Mouse (Mus musculus) hindbrain, embryonic 11.5 days (tissue): ENCODE results near the gene Myo18a. TPM values are rescaled to one million over a fixed set of nuclear protein-coding genes. Genes with fewer than 3 reads are reported as not detected.
"Not testable (repeated sequence)": the region's sequence is repeated elsewhere in the genome, so short reads cannot be mapped to it uniquely, and the experiment has no call there.

ENCODE experiments used
- ATAC-seq: fragments of 200-750 bp; cut with Nextera tagmentation; 2 replicates; pipeline ENCODE4 v1.8.0; 2017; ENCODE audit warnings: mild to moderate bottlenecking, moderate TSS enrichment, moderate library complexity; ENCODE audit not compliant: low FRiP score
- DNase-seq: peaks from one replicate; pipeline ENCODE4 v3.0.0-alpha.2; 2015; ENCODE audit warnings: low spot score
- H3K27ac ChIP-seq: fragments of 300-500 bp; sonication (generic); 2 replicates; pipeline ENCODE4 v1.5.1; 2014; ENCODE audit warnings: mild to moderate bottlenecking, low read depth, low read length
- H3K27me3 ChIP-seq: fragments of 300-500 bp; sonication (generic); 2 replicates; pipeline ENCODE4 v1.6.1; 2014; ENCODE audit warnings: mild to moderate bottlenecking, low read length, moderate library complexity, mixed read lengths; ENCODE audit not compliant: control insufficient read depth, insufficient read depth
- H3K36me3 ChIP-seq: fragments of 300-500 bp; sonication (generic); 2 replicates; pipeline ENCODE4 v1.6.1; 2014; ENCODE audit warnings: mild to moderate bottlenecking, low read length, moderate library complexity, mixed read lengths; ENCODE audit not compliant: control insufficient read depth, insufficient read depth
- H3K4me1 ChIP-seq: fragments of 300-500 bp; sonication (generic); replicated peaks from 2 replicates; pipeline ENCODE4 v1.6.1; 2014; ENCODE audit warnings: low read length, mixed read lengths; ENCODE audit not compliant: control insufficient read depth, insufficient read depth
- H3K4me2 ChIP-seq: fragments of 300-500 bp; sonication (generic); replicated peaks from 2 replicates; pipeline ENCODE4 v1.6.1; 2014; ENCODE audit warnings: mild to moderate bottlenecking, low read depth, low read length
- H3K4me3 ChIP-seq: fragments of 300-500 bp; sonication (generic); 2 replicates; pipeline ENCODE4 v1.5.1; 2014; ENCODE audit warnings: low read depth, low read length
- H3K9ac ChIP-seq: fragments of 300-500 bp; sonication (generic); 2 replicates; pipeline ENCODE4 v1.6.1; 2014; ENCODE audit warnings: low read depth, low read length
- H3K9me3 ChIP-seq: fragments of 300-500 bp; sonication (generic); 2 replicates; pipeline ENCODE4 v1.6.1; 2016; ENCODE audit warnings: low read length; ENCODE audit not compliant: control insufficient read depth
- WGBS: fragments of 180-500 bp; shearing (Covaris S2); extraction: QIAGEN DNeasy Blood & Tissue Kit; methylation state at CpG from one replicate; pipeline ENCODE4 v1.1.7; 2014; 5-methylcytosine and 5-hydroxymethylcytosine counted together
- polyA plus RNA-seq: library from polyadenylated mRNA; unstranded; fragments of >200 nt; fragmentation: Nextera tagmentation; extraction: Ambion mirVana; gene quantifications from 2 replicates; pipeline ENCODE4 v1.2.1, GENCODE M21; 2014

The Myo18a gene
- polyA plus RNA-seq, 1 experiment from 2014 or later, result 29.2 TPM

DNA sequence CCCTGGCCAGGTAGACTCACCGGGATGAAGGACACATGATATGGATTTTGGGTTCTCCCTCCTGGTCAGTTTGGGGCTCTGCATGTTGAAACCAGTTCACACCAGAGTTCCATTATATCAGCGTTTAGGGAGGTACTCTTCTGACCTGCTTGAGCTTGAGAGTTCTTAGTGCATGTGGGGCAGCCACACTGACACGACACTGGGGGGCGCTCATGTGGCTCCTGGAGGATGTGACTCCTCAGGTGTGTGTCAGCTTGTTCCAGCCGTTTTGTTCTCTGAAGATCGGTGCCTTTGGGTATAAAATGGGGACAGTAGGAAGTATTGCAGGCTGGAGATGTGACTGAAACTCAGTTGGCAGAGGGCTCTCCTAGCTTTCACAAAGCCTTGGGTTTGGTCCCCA is 19.1 kb upstream of the Myo18a start:
- Histone ChIP-seq H3K36me3 (no peaks in the 10 kb centered on the region), H3K4me2 (no peak overlapping the region), H3K4me1 (no peaks in the 10 kb centered on the region), H3K27ac (no peak overlapping the region), H3K4me3 (no peak overlapping the region), H3K9me3 (no peaks in the 10 kb centered on the region), H3K9ac (no peak overlapping the region), H3K27me3 (no peaks in the 10 kb centered on the region)
- no peak for ATAC-seq
- WGBS, result 34% methylated on average over 6 of the region's 6 CpGs
- no peak for DNase-seq

DNA sequence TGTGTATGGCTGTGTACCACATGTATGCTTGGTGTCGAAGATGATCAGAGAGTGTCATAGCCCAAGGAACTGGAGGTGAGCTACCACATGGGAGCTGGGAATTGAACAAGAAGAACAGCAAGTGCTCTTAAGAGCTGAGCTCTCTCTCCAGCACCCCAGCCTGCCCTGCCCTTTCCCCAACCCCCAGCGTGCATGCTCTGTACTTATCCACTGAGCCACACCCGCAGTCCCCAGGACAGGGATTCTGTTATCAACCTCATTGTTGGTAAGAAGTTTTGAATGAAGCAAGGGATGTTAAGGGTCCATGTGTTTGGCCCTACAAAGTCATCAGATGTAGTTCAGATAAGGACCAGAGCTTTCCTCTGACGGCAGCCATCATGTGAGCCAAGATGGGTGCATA is 16.4 kb upstream of the Myo18a start:
- no peak overlapping the region for H3K4me2 ChIP-seq
- DNase-seq (no peak), ATAC-seq (no peak)
- no peaks in the 10 kb centered on the region for H3K9me3 ChIP-seq
- no peak overlapping the region for H3K9ac ChIP-seq
- H3K27me3 ChIP-seq, result no peaks in the 10 kb centered on the region
- no peak overlapping the region for H3K4me3 ChIP-seq
- no peaks in the 10 kb centered on the region for H3K36me3 ChIP-seq
- no peaks in the 10 kb centered on the region for H3K4me1 ChIP-seq
- no peak overlapping the region for H3K27ac ChIP-seq
- 84% methylated on average over 4 of the region's 4 CpGs for WGBS

DNA sequence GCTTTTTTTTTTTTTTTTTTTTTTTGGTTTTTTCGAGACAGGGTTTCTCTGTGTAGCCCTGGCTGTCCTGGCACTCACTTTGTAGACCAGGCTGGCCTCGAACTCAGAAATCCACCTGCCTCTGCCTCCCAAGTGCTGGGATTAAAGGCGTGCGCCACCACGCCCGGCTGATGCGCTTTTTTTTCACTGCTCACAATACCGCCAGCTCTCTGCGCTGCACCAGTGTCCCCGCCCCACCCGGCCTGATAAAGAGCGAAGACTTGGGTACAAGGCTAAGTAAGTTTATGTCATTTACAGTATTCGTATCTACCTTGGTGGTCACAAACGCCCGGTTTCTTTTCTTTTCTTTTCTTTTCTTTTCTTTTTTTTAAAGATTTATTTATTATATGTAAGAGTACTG is 15.9 kb upstream of the Myo18a start:
- H3K27ac ChIP-seq, H3K27me3 ChIP-seq: not testable (repeated sequence)
- 98% methylated on average over 13 of the region's 15 CpGs for WGBS

DNA sequence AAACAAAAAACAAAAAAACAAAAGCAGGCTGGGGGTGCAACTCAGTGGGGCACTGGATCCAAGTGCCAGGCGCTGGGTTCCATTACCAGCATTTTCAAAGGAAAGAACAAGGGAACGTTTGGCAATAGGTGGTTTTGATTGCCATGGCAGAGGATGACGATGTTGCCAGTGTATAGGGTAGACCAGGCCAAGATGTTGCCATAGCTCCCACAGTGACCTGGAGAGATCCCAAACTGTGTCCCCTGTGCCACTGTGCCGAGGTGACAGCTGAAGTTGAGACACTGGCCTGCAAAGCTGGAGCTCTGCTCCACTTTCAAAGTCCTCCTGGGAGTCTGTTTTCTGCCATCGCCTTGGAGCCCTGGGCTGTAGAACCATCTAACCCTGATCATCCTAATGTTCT is 14.1 kb upstream of the Myo18a start:
- ATAC-seq (no peak), DNase-seq (no peak)
- H3K27ac ChIP-seq, result no peak overlapping the region
- H3K9me3 ChIP-seq, result no peaks in the 10 kb centered on the region
- WGBS, result 88% methylated on average over 5 of the region's 5 CpGs
- H3K36me3 ChIP-seq, result no peaks in the 10 kb centered on the region
- H3K27me3 ChIP-seq, result no peaks in the 10 kb centered on the region
- no peak overlapping the region for H3K4me2 ChIP-seq
- no peak overlapping the region for H3K4me3 ChIP-seq
- H3K4me1 ChIP-seq, result no peaks in the 10 kb centered on the region
- H3K9ac ChIP-seq, result no peak overlapping the region

More for the DNA sequence above, 15.9 kb upstream of the Myo18a start:
- not testable (repeated sequence) for H3K9ac ChIP-seq, ATAC-seq, H3K4me2 ChIP-seq, H3K4me3 ChIP-seq, H3K4me1 ChIP-seq, H3K9me3 ChIP-seq, DNase-seq, H3K36me3 ChIP-seq

DNA sequence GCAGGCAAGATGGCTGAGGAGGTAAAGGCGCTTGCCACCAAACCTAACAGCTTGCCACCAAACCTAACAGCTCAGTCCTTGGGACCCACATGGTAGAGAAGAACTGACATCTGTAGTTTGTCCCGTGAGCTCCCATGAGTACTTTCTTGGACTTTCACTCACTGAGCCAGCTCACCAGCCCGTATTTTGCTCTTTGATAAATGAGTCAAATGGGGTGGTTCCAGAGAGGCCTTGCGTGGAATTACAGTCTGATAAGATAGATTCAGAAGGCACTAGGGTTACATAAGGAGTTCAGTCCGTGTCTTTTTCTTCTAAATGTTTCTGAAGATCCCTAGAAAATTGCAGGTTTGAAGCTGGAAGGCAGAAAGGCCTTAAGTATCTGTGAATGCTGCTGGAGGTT is 10.5 kb upstream of the Myo18a start:
- no peak for ATAC-seq
- no peak for DNase-seq
- H3K4me2 ChIP-seq, result no peak overlapping the region
- H3K36me3 ChIP-seq, result no peaks in the 10 kb centered on the region
- H3K9ac ChIP-seq, result no peak overlapping the region
- 83% methylated on average over 5 of the region's 5 CpGs for WGBS
- no peaks in the 10 kb centered on the region for H3K4me1 ChIP-seq
- no peaks in the 10 kb centered on the region for H3K9me3 ChIP-seq
- H3K27me3 ChIP-seq, result no peaks in the 10 kb centered on the region
- no peak overlapping the region for H3K4me3 ChIP-seq
- H3K27ac ChIP-seq, result no peak overlapping the region

DNA sequence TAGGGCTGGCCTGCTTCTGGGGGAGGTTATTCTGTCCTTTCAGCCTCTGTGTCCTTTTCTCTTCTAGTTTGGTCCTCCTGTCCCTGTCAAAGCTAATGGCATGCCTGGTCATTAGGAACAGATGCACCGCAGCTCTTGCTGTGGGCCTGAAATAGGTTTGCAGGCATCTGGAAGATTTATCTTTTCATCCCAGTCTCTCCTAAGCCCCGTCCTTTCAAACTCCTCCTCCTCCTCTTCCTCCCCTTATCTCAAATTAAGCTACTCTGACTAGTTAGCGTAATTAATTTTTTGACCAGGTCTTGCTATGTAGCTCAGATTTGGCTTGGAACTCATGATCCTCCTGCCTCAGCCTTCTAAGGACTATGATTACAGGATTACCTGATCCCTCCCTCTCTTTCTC is 9.6 kb upstream of the Myo18a start:
- Histone ChIP-seq H3K9me3 (no peaks in the 10 kb centered on the region), H3K27me3 (no peaks in the 10 kb centered on the region), H3K4me1 (no peaks in the 10 kb centered on the region), H3K36me3 (no peaks in the 10 kb centered on the region), H3K9ac (no peak overlapping the region), H3K4me2 (no peak overlapping the region), H3K4me3 (no peak overlapping the region), H3K27ac (no peak overlapping the region)
- 81% methylated on average over 3 of the region's 3 CpGs for WGBS
- ATAC-seq, result no peak
- no peak for DNase-seq

DNA sequence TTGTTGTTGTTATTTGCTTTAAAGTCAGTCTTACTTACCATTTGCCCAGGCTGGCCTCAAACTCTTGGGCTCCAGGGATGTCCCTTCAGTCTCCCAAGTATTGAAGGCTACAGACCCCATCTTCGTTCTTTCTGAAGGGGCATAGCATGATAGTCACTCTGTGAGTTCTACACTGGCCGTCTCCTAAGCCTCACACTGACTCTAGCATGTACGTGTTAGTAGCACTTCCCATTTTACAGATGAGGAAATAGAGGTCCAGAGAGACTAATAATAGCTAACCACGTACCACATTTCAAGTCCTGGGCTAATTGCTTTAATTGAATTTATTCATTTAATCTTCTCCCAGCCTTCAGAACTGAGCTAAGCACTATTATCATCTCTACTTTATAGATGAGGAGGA is 3.0 kb upstream of the Myo18a start:
- Histone ChIP-seq H3K4me1 (peaks cover 5% of the 10 kb centered on the region; the same call in 1 of the 2 replicates), H3K36me3 (no peaks in the 10 kb centered on the region), H3K4me2 (no peak overlapping the region), H3K27me3 (no peaks in the 10 kb centered on the region; the same call in 1 of the 2 replicates), H3K9me3 (no peaks in the 10 kb centered on the region), H3K9ac (no peak overlapping the region), H3K27ac (no peak overlapping the region), H3K4me3 (no peak overlapping the region)
- 85% methylated on average over 4 of the region's 4 CpGs for WGBS
- ATAC-seq, result no peak
- no peak for DNase-seq

DNA sequence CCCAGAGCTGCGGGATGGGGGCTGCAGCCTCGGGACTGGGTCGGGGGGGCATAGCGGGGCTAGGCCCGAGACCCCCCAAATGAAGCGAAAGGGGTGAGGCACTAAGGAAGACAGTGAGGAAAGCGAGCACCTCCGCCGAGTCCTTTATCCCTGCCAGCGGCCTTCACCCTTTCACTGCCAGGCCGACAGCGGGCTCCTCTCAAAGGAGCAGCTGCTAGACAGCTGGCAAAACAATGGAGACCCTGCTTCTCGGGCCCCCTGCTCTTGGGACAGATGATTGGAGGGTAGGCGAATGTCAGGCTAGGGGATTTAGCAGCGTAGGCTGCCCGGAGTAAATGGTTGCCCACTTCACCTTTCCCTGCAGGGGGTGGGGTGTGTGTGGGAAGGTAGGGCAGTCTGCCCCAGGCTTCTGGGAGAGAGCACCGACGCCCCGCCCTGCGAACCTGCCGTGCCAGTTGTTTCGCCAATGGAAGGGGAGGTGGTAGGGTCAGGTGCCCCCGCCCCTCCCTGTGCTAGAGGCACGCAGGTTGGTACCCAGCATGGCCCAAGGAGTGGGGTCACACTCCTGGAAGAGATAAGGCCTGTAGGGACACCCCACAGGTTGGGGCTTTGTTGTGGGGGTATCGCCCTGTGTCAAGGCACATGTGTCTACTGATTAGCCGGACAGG is 761 bp downstream of the Myo18a start:
- Histone ChIP-seq H3K4me1 (peaks cover 16% of the 10 kb centered on the region), H3K27me3 (no peaks in the 10 kb centered on the region; the same call in 1 of the 2 replicates), H3K27ac (peak overlapping the region; percentile 93), H3K4me2 (peak overlapping the region; percentile 89), H3K4me3 (peak overlapping the region; percentile 92), H3K9me3 (no peaks in the 10 kb centered on the region), H3K9ac (peak overlapping the region; percentile 99), H3K36me3 (no peaks in the 10 kb centered on the region)
- peak; percentile 79 for ATAC-seq
- 4% methylated on average over 26 of the region's 26 CpGs for WGBS
- peak; percentile 82 for DNase-seq

DNA sequence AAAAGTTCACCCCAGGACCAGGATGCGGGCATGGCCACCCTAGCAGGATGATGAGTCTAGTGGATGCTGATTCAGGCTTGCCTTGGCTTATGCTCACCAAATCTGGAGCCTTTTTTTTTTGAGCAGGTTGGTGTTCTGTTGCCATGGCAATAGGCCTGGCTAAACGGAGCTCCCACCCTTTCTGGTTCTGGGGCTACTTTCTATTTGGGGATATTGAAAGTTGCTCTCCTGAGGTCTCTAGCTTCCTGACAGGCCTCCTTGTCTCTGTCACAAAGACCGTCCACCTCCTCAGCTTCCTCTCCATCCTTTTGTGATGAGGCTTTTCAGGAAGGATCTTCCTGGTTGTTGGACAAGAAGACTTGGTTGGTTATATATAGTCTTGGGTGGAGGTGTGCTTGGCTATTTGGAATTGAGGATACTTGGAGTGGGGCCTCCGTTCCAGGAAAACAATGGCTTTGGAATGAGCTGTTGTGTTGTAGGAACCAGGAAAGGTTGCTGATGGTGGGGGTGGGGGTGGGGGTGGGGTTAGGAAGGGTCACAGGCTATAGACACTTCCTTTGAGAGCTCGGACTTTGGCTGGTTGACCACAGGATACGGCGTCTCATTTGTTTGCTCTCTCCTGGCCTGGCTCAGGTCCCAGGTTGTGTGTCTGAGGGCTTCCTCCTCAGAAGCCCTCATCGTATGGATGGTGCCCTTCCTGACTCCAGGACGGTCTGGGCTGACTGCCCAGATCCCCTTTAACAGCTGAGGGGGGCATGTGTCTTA is 1.8 kb downstream of the Myo18a start:
- DNase-seq, result peak; percentile 13
- peak overlapping the region; percentile 92 for H3K4me3 ChIP-seq
- H3K9ac ChIP-seq, result no peak overlapping the region; the same call in 1 of the 2 replicates
- ATAC-seq, result no peak
- peak overlapping the region; percentile 89 for H3K4me2 ChIP-seq
- no peaks in the 10 kb centered on the region for H3K9me3 ChIP-seq
- H3K36me3 ChIP-seq, result no peaks in the 10 kb centered on the region
- no peak overlapping the region for H3K27ac ChIP-seq
- no peaks in the 10 kb centered on the region; the same call in 1 of the 2 replicates for H3K27me3 ChIP-seq
- 47% methylated on average over 9 of the region's 9 CpGs for WGBS
- H3K4me1 ChIP-seq, result peaks cover 16% of the 10 kb centered on the region
